Mouse (Mus musculus) testis, adult 2 months (tissue): ENCODE measurements at regions not wholly inside any gene's neighbourhood (a gene's known extent, or its start where the extent isn't known, plus 50 kb on each side); places are given as distances from the start of the nearest gene placed in this dataset.

Experiments
- H3K27ac ChIP-seq: fragments of 200-500 bp; 2 replicates; pipeline ENCODE4 v1.5.1; 2012; ENCODE audit warnings: low read depth, low read length; ENCODE audit not compliant: control insufficient read depth, insufficient read depth
- H3K27me3 ChIP-seq: fragments of 200-500 bp; 2 replicates; pipeline ENCODE4 v1.6.1; 2012; ENCODE audit warnings: mild to moderate bottlenecking, low read length, moderate library complexity; ENCODE audit not compliant: control insufficient read depth, insufficient read depth
- H3K36me3 ChIP-seq: fragments of 200-500 bp; 2 replicates; pipeline ENCODE4 v1.6.1; 2012; ENCODE audit warnings: mild to moderate bottlenecking, low read length; ENCODE audit not compliant: control insufficient read depth, insufficient read depth
- H3K4me1 ChIP-seq: fragments of 200-500 bp; 2 replicates; pipeline ENCODE4 v1.6.1; 2012; ENCODE audit warnings: low read length; ENCODE audit not compliant: control insufficient read depth, insufficient read depth
- H3K4me3 ChIP-seq: fragments of 200-500 bp; 2 replicates; pipeline ENCODE4 v1.5.1; 2012; ENCODE audit warnings: low read depth, mild to moderate bottlenecking, low read length, moderate library complexity, mixed read lengths; ENCODE audit not compliant: control insufficient read depth
- CTCF ChIP-seq: fragments of 200-500 bp; IDR thresholded peaks from 2 replicates; pipeline ENCODE4 v1.5.1; 2012; ENCODE audit warnings: low read depth, mild to moderate bottlenecking, inconsistent platforms, low read length, moderate library complexity; ENCODE audit not compliant: control insufficient read depth, insufficient read depth, insufficient replicate concordance
- POLR2A ChIP-seq: fragments of 200-500 bp; IDR thresholded peaks from 2 replicates; pipeline ENCODE4 v1.6.1; 2012; ENCODE audit warnings: low read depth, mild to moderate bottlenecking, inconsistent platforms, low read length, moderate library complexity; ENCODE audit not compliant: control insufficient read depth

- Histone ChIP-seq H3K4me3 (no peak overlapping the region), H3K27me3 (no peaks in the 10 kb centered on the region), H3K4me1 (no peaks in the 10 kb centered on the region), H3K27ac (no peak overlapping the region), H3K36me3 (no peaks in the 10 kb centered on the region)
- no peak for TF ChIP-seq CTCF
- TF ChIP-seq POLR2A = no peak
Measured at GRCm38 (mm10) chr3:104306961-104307360, 86.8 kb upstream of the Magi3 start.

- Histone ChIP-seq H3K36me3 (no peaks in the 10 kb centered on the region), H3K27ac (no peak overlapping the region), H3K4me1 (no peaks in the 10 kb centered on the region), H3K27me3 (no peaks in the 10 kb centered on the region), H3K4me3 (no peak overlapping the region)
- TF ChIP-seq POLR2A (no peak), CTCF (no peak)
Measured at GRCm38 (mm10) chr3:104305904-104306563, 85.9 kb upstream of the Magi3 start.

- H3K27ac ChIP-seq = no peak overlapping the region
- H3K4me3 ChIP-seq = no peak overlapping the region
- no peaks in the 10 kb centered on the region for H3K4me1 ChIP-seq
Measured at GRCm38 (mm10) chr3:104303577-104303976, 83.4 kb upstream of the Magi3 start.

GRCm38 (mm10) chr3:104300201-104300600 is 80.0 kb upstream of the Magi3 start:
- no peak for TF ChIP-seq POLR2A
- no peak for TF ChIP-seq CTCF
- Histone ChIP-seq H3K4me3 (no peak overlapping the region), H3K27me3 (no peaks in the 10 kb centered on the region), H3K4me1 (no peaks in the 10 kb centered on the region), H3K36me3 (no peaks in the 10 kb centered on the region), H3K27ac (no peak overlapping the region)

More at GRCm38 (mm10) chr3:104303577-104303976, 83.4 kb upstream of the Magi3 start:
- no peaks in the 10 kb centered on the region for H3K36me3 ChIP-seq
- TF ChIP-seq CTCF (no peak), POLR2A (no peak)
- no peaks in the 10 kb centered on the region for H3K27me3 ChIP-seq

- no peaks in the 10 kb centered on the region for H3K27me3 ChIP-seq
- no peak overlapping the region for H3K27ac ChIP-seq
- no peak overlapping the region for H3K4me3 ChIP-seq
- H3K36me3 ChIP-seq = no peaks in the 10 kb centered on the region
- no peak for TF ChIP-seq CTCF
- no peak for TF ChIP-seq POLR2A
- H3K4me1 ChIP-seq = no peaks in the 10 kb centered on the region
Measured at GRCm38 (mm10) chr3:104298878-104299277, 78.7 kb upstream of the Magi3 start.

- no peaks in the 10 kb centered on the region for H3K27me3 ChIP-seq
- no peak overlapping the region for H3K27ac ChIP-seq
- H3K36me3 ChIP-seq = no peaks in the 10 kb centered on the region
- no peak overlapping the region for H3K4me3 ChIP-seq
- no peak for TF ChIP-seq POLR2A
- no peak for TF ChIP-seq CTCF
- H3K4me1 ChIP-seq = no peaks in the 10 kb centered on the region
Measured at GRCm38 (mm10) chr3:104298409-104298808, 78.2 kb upstream of the Magi3 start.

GRCm38 (mm10) chr3:104297112-104297511 is 76.9 kb upstream of the Magi3 start:
- H3K36me3 ChIP-seq = no peaks in the 10 kb centered on the region
- no peak for TF ChIP-seq POLR2A
- no peak for TF ChIP-seq CTCF
- H3K4me1 ChIP-seq = no peaks in the 10 kb centered on the region
- H3K27me3 ChIP-seq = no peaks in the 10 kb centered on the region
- no peak overlapping the region for H3K27ac ChIP-seq
- H3K4me3 ChIP-seq = no peak overlapping the region

GRCm38 (mm10) chr3:104295856-104296255 is 75.7 kb upstream of the Magi3 start:
- no peak overlapping the region for H3K4me3 ChIP-seq
- no peaks in the 10 kb centered on the region for H3K4me1 ChIP-seq
- no peaks in the 10 kb centered on the region for H3K36me3 ChIP-seq
- no peaks in the 10 kb centered on the region for H3K27me3 ChIP-seq
- TF ChIP-seq POLR2A (no peak), CTCF (no peak)
- no peak overlapping the region for H3K27ac ChIP-seq
